In the genomic region with DNA sequence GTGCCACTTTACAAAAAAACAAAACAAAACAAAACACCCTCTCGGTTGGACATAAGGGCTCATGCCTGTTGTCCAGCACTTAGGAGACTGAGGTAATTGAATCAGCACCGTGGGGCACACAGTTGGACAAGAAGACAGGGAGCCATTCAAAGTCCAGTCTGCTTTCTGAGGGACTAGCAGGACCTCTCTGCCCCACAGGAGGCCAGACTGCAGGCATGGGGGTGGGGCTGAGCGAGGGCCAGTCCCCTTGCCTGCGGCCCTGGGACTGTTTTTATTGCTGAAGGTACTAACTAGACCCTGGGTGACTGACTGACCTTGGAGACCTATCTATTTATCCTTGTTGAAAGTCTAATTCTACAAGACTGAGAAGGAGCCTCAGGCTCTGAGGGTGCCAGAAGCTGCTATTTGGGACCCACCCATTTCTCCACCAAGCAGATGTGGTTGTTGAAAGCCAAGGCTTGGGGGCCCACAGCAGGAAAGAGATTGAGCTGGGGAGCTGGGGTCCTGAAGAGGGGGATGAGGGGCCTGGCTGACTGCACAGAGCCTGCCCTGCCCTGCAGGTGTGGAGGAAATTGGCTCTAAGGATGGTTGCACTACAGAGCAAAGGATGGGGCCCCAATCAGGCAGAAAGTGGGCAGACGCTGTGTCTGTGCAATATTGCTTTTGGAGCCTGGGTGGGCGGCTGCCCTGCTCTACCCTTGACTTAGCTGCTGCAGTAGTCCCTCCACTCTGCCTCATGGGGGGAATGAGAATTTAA, we compare ENCODE assay signal across 10 mouse cellular contexts.
DNase-seq lines count a peak whose midpoint lies in the region; ATAC-seq and TF ChIP-seq lines count a peak whose summit lies in the region.
"Had no signal": no experiment of that assay in that cellular context is flagged by ENCODE, and none has a peak within 500 bp of the region (broad histone marks: within the 10 kb centered on the region; RNA-seq: fewer than 3 reads in every experiment).

No protein-coding gene starts in this region.

- no peaks in the 10 kb centered on the region for H3K27me3 ChIP-seq in neural tube, embryonic 13.5 days
- H3K27me3 ChIP-seq in kidney, postnatal 0 days (ENCODE audit: insufficient read depth, low read length) = no peaks in the 10 kb centered on the region
- H3K27me3 ChIP-seq in forebrain, embryonic 14.5 days (replicated peaks; ENCODE audit: control insufficient read depth, insufficient read depth, low read length) = no peaks in the 10 kb centered on the region
- H3K27me3 ChIP-seq in forebrain, embryonic 13.5 days = no peaks in the 10 kb centered on the region
- H3K27me3 ChIP-seq: hindbrain, embryonic 12.5 days had no signal

- H3K4me2 ChIP-seq in neural tube, embryonic 13.5 days = no peak overlapping the region
- H3K4me2 ChIP-seq in kidney, postnatal 0 days (ENCODE audit: low read length) = no peak overlapping the region
- H3K4me2 ChIP-seq in forebrain, embryonic 14.5 days (ENCODE audit: low read length) = no peak overlapping the region
- H3K4me2 ChIP-seq in forebrain, embryonic 13.5 days = no peak overlapping the region
- H3K4me2 ChIP-seq: hindbrain, embryonic 12.5 days had no signal

- H3K27ac ChIP-seq in neural tube, embryonic 13.5 days (replicated peaks) = no peak overlapping the region
- H3K27ac ChIP-seq in kidney, postnatal 0 days = 0 out of 2 replicates have a peak overlapping the region, but pooled peaks have one; percentile 11
- H3K27ac ChIP-seq in forebrain, embryonic 14.5 days (ENCODE audit: low read depth, low read length) = no peak overlapping the region
- H3K27ac ChIP-seq in forebrain, embryonic 13.5 days = no peak overlapping the region
- H3K27ac ChIP-seq: hindbrain, embryonic 12.5 days had no signal

- no peaks in the 10 kb centered on the region for H3K36me3 ChIP-seq in neural tube, embryonic 13.5 days
- H3K36me3 ChIP-seq in kidney, postnatal 0 days (ENCODE audit: insufficient read depth, low read length) = no peaks in the 10 kb centered on the region
- no peaks in the 10 kb centered on the region for H3K36me3 ChIP-seq in forebrain, embryonic 14.5 days (ENCODE audit: control insufficient read depth, insufficient read depth, low read length)
- H3K36me3 ChIP-seq in forebrain, embryonic 13.5 days (ENCODE audit: poor library complexity, severe bottlenecking) = no peaks in the 10 kb centered on the region
- H3K36me3 ChIP-seq: hindbrain, embryonic 12.5 days had no signal

- no peak for ATAC-seq in neural tube, embryonic 13.5 days (ENCODE audit: low read depth)
- peak; percentile 72 for ATAC-seq in kidney, postnatal 0 days (replicated peaks; ENCODE audit: low FRiP score, low read depth)
- no peak for ATAC-seq in forebrain, embryonic 14.5 days
- ATAC-seq in forebrain, embryonic 13.5 days = no peak

- WGBS in neural tube, embryonic 13.5 days = 18% methylated on average over 6 of the region's 6 CpGs
- 30% methylated on average over 6 of the region's 6 CpGs for WGBS in kidney, postnatal 0 days
- WGBS in forebrain, embryonic 14.5 days = 14% methylated on average over 6 of the region's 6 CpGs
- 17% methylated on average over 6 of the region's 6 CpGs for WGBS in forebrain, embryonic 13.5 days

- H3K4me3 ChIP-seq in neural tube, embryonic 13.5 days = no peak overlapping the region
- H3K4me3 ChIP-seq in kidney, postnatal 0 days (replicated peaks; ENCODE audit: low read depth, low read length) = no peak overlapping the region
- H3K4me3 ChIP-seq in forebrain, embryonic 14.5 days (ENCODE audit: low read depth, low read length) = no peak overlapping the region
- no peak overlapping the region for H3K4me3 ChIP-seq in forebrain, embryonic 13.5 days
- H3K4me3 ChIP-seq: hindbrain, embryonic 12.5 days had no signal

- no peaks in the 10 kb centered on the region for H3K9me3 ChIP-seq in neural tube, embryonic 13.5 days
- no peaks in the 10 kb centered on the region for H3K9me3 ChIP-seq in kidney, postnatal 0 days (replicated peaks; ENCODE audit: low read length)
- no peaks in the 10 kb centered on the region for H3K9me3 ChIP-seq in forebrain, embryonic 14.5 days (replicated peaks; ENCODE audit: control insufficient read depth, low read length)
- H3K9me3 ChIP-seq in forebrain, embryonic 13.5 days (replicated peaks) = no peaks in the 10 kb centered on the region
- H3K9me3 ChIP-seq: hindbrain, embryonic 12.5 days had no signal

- DNase-seq in embryo, embryonic 10 days (ENCODE audit: low spot score) = peak; percentile 45
- DNase-seq in embryo, embryonic 11 days = no peak
- DNase-seq in neural tube, embryonic 10.5 days (ENCODE audit: extremely low spot score, low spot score) = no peak
- peak; percentile 20 for DNase-seq in kidney, postnatal 0 days (ENCODE audit: low spot score)
- DNase-seq in thymus, postnatal 10 days (ENCODE audit: low spot score in 2 of 2) = peak; percentile 62 to 76
- DNase-seq in forebrain, embryonic 14.5 days (ENCODE audit: low spot score) = no peak
- DNase-seq: lung, postnatal 36 days had no signal

- peaks cover 38% of the 10 kb centered on the region for H3K4me1 ChIP-seq in neural tube, embryonic 13.5 days (replicated peaks)
- H3K4me1 ChIP-seq in kidney, postnatal 0 days (replicated peaks; ENCODE audit: insufficient read depth, low read length) = peaks cover 8% of the 10 kb centered on the region; the same call in 1 of the 2 replicates
- H3K4me1 ChIP-seq in forebrain, embryonic 14.5 days (ENCODE audit: control insufficient read depth, insufficient read depth, low read length) = no peaks in the 10 kb centered on the region
- peaks cover 14% of the 10 kb centered on the region for H3K4me1 ChIP-seq in forebrain, embryonic 13.5 days

- H3K9ac ChIP-seq in neural tube, embryonic 13.5 days = 0 out of 2 replicates have a peak overlapping the region, but pooled peaks have one; percentile 5
- no peak overlapping the region for H3K9ac ChIP-seq in kidney, postnatal 0 days (ENCODE audit: low read depth, low read length)
- no peak overlapping the region for H3K9ac ChIP-seq in forebrain, embryonic 14.5 days (ENCODE audit: low read length)
- H3K9ac ChIP-seq in forebrain, embryonic 13.5 days = no peak overlapping the region
- H3K9ac ChIP-seq: hindbrain, embryonic 12.5 days had no signal

- TF ChIP-seq CTCF in kidney, postnatal 0 days (IDR thresholded peaks at IDR 0.05; ENCODE audit: low read depth) = no peak

Comparison
In these comparisons a context has a peak if more than half of its experiments do, and no peak if none do; other contexts are left out.
1. DNase-seq: peak in embryo, embryonic 10 days (single experiment), kidney, postnatal 0 days (single experiment) and thymus, postnatal 10 days (2 of 2); none in embryo, embryonic 11 days (single experiment), neural tube, embryonic 10.5 days (single experiment) and forebrain, embryonic 14.5 days (single experiment).